Comparison of ENCODE assay signal across 9 mouse cellular contexts in genomic region chr15:84803685-84804084, GRCm38 (mm10). TPM values are rescaled to one million over a fixed set of nuclear protein-coding genes. Genes with fewer than 3 reads are reported as not detected.
DNase-seq lines count a peak whose midpoint lies in the region; ATAC-seq and TF ChIP-seq lines count a peak whose summit lies in the region.
"Had no signal": no experiment of that assay in that cellular context is flagged by ENCODE, and none has a peak within 500 bp of the region (broad histone marks: within the 10 kb centered on the region; RNA-seq: fewer than 3 reads in every experiment).

No protein-coding gene starts in this region.

- no peaks in the 10 kb centered on the region for H3K27me3 ChIP-seq in hindbrain, embryonic 10.5 days (ENCODE audit: insufficient read depth, poor library complexity, severe bottlenecking)
- no peaks in the 10 kb centered on the region for H3K27me3 ChIP-seq in hindbrain, embryonic 16.5 days (replicated peaks; ENCODE audit: control insufficient read depth, insufficient read depth, low read length)
- H3K27me3 ChIP-seq in CH12.LX (replicated peaks): no peaks in the 10 kb centered on the region
- H3K27me3 ChIP-seq: hindbrain, embryonic 15.5 days had no signal

- no peak overlapping the region for H3K27ac ChIP-seq in hindbrain, embryonic 10.5 days
- no peak overlapping the region for H3K27ac ChIP-seq in hindbrain, embryonic 16.5 days (ENCODE audit: low read depth, low read length)
- no peak overlapping the region for H3K27ac ChIP-seq in CH12.LX (ENCODE audit: insufficient read depth, low read depth)
- no peak overlapping the region for H3K27ac ChIP-seq in gastrocnemius, adult 2 months
- H3K27ac ChIP-seq: hindbrain, embryonic 15.5 days had no signal

- H3K4me2 ChIP-seq in hindbrain, embryonic 16.5 days (ENCODE audit: low read length): no peak overlapping the region
- no peak overlapping the region for H3K4me2 ChIP-seq in CH12.LX (ENCODE audit: insufficient read depth, low read depth, poor library complexity, severe bottlenecking)
- H3K4me2 ChIP-seq: hindbrain, embryonic 15.5 days had no signal

- no peak for TF ChIP-seq EP300 in CH12.LX (IDR thresholded peaks at IDR 0.05; ENCODE audit: low read length)

- H3K9ac ChIP-seq in hindbrain, embryonic 16.5 days (ENCODE audit: low read depth, low read length): no peak overlapping the region
- no peak overlapping the region for H3K9ac ChIP-seq in CH12.LX (ENCODE audit: insufficient read depth, low read depth)
- H3K9ac ChIP-seq: hindbrain, embryonic 15.5 days had no signal

- dilution Hi-C loops in CH12.LX (cut with MboI; ENCODE audit: extremely low pct_ligation_motif_present, extremely low pct_unique_long_range_greater_than_20kb, low sequenced_read_pairs): no loop called here

- no peak for ATAC-seq in hindbrain, embryonic 16.5 days

- peak; percentile 52 to 65 for TF ChIP-seq CTCF in CH12.LX (conservative IDR thresholded peaks at IDR 0.05 in 1 of 2, IDR thresholded peaks at IDR 0.05 in 1 of 2; ENCODE audit: low read depth in 2 of 2, low read length in 2 of 2)
- TF ChIP-seq CTCF in gastrocnemius, adult 2 months (IDR thresholded peaks at IDR 0.05): peak; percentile 83

- peak; percentile 55 for DNase-seq in hindbrain, embryonic 10.5 days (ENCODE audit: low spot score)
- DNase-seq in CH12.LX (ENCODE audit: extremely low read depth): peak; percentile 35
- peak; percentile 6 for DNase-seq in c-Kit-positive CD71-positive TER-119-positive erythroid progenitor cells, embryonic 14.5 days (ENCODE audit: low spot score)
- DNase-seq in gastrocnemius, adult 2 months: peak; percentile 73
- DNase-seq in layer of hippocampus, postnatal 14 days (ENCODE audit: low spot score in 2 of 2): peak; percentile 61 to 66
- peak; percentile 51 for DNase-seq in naive thymus-derived CD4-positive, alpha-beta T cell, adult 2 months (ENCODE audit: low read depth)
- peak; percentile 31 for DNase-seq in thymus, postnatal 25 days

- TF ChIP-seq POLR2A in CH12.LX (IDR thresholded peaks at IDR 0.05; ENCODE audit: low read depth, low read length): no peak

- peaks cover 4% of the 10 kb centered on the region for H3K9me3 ChIP-seq in hindbrain, embryonic 10.5 days
- no peaks in the 10 kb centered on the region for H3K9me3 ChIP-seq in hindbrain, embryonic 16.5 days (ENCODE audit: control insufficient read depth, low read length)
- H3K9me3 ChIP-seq in CH12.LX (replicated peaks; ENCODE audit: low read length): peaks cover 6% of the 10 kb centered on the region
- H3K9me3 ChIP-seq: hindbrain, embryonic 15.5 days had no signal

- in situ Hi-C loops in CH12.LX (cut with MboI; ENCODE audit: low pct_ligation_motif_present, low pct_unique_long_range_greater_than_20kb, low sequenced_read_pairs): no loop called here

- intact Hi-C loops in gastrocnemius, adult 2 months (cut with DNase I): loop anchor here (1.0 kb wide), 1 partner anchor 88 kb away; no protein-coding TSS in a partner anchor

- peak; percentile 35 for TF ChIP-seq RAD21 in CH12.LX (IDR thresholded peaks at IDR 0.05; ENCODE audit: low read depth, low read length)

- H3K79me2 ChIP-seq in CH12.LX (replicated peaks; ENCODE audit: control insufficient read depth, extremely low read depth, insufficient read depth, poor library complexity, severe bottlenecking): no peaks in the 10 kb centered on the region

- WGBS in hindbrain, embryonic 10.5 days: 58% methylated on average over 3 of the region's 3 CpGs
- 48% methylated on average over 3 of the region's 3 CpGs for WGBS in hindbrain, embryonic 16.5 days

- no peaks in the 10 kb centered on the region for H3K4me1 ChIP-seq in hindbrain, embryonic 10.5 days (replicated peaks)
- H3K4me1 ChIP-seq in hindbrain, embryonic 16.5 days (ENCODE audit: control insufficient read depth, insufficient read depth, low read depth, low read length): no peaks in the 10 kb centered on the region
- H3K4me1 ChIP-seq in CH12.LX (ENCODE audit: control insufficient read depth in 1 of 2, insufficient read depth in 2 of 2): no peaks in the 10 kb centered on the region

- no peak overlapping the region for H3K4me3 ChIP-seq in hindbrain, embryonic 10.5 days
- no peak overlapping the region for H3K4me3 ChIP-seq in hindbrain, embryonic 16.5 days (ENCODE audit: low read length)
- H3K4me3 ChIP-seq in CH12.LX (replicated peaks in 1 of 3; ENCODE audit: low read depth in 2 of 3, low read length in 2 of 3, poor library complexity in 1 of 3): no peak overlapping the region
- H3K4me3 ChIP-seq in gastrocnemius, adult 2 months: no peak overlapping the region
- H3K4me3 ChIP-seq: hindbrain, embryonic 15.5 days had no signal

- H3K36me3 ChIP-seq in hindbrain, embryonic 10.5 days: peaks cover 100% of the 10 kb centered on the region
- 0 out of 2 replicates have a peak, but pooled peaks cover 2% of the 10 kb centered on the region for H3K36me3 ChIP-seq in hindbrain, embryonic 16.5 days (ENCODE audit: control insufficient read depth, insufficient read depth, low read length)
- H3K36me3 ChIP-seq in CH12.LX (replicated peaks in 1 of 2; ENCODE audit: control insufficient read depth in 1 of 2, insufficient read depth in 1 of 2, low read length in 1 of 2): peaks cover 10 to 89% of the 10 kb centered on the region in 2 experiments

TF ChIP-seq in CH12.LX, 34 proteins besides CTCF, POLR2A, EP300 and RAD21:
- peak; percentile 61 for TF ChIP-seq SMC3 (IDR thresholded peaks at IDR 0.05; ENCODE audit: low read depth, low read length)
- no peak for TF ChIP-seq BHLHE40 (IDR thresholded peaks at IDR 0.05; ENCODE audit: low read depth, low read length)

RNA-seq across cellular contexts. Expression of gene Phf21b, which starts 52.2 kb away (rescaled TPM):
- 10.7 and 30.8 TPM in 2 replicates for polyA plus RNA-seq in hindbrain, embryonic 10.5 days (2016; fragmentation: Nextera tagmentation; extraction: Ambion mirVana)
- 2.5 and 3.5 TPM in 2 replicates for polyA plus RNA-seq in hindbrain, embryonic 16.5 days (2015; fragmentation: Nextera tagmentation; extraction: Ambion mirVana)
- total RNA-seq in CH12.LX (2012; rRNA removed): 2.2 TPM in 2 replicates
- 1.3 and 3.0 TPM in 2 replicates for total RNA-seq in CH12.LX (2014; rRNA removed)
- polyA plus RNA-seq in CH12.LX (2012; ENCODE audit: insufficient read length, low read depth): 5.3 TPM in 2 replicates
- total RNA-seq in gastrocnemius, adult 2 months (2021): under 1 TPM; 0.39 to 0.41 TPM
- 10 to 100 TPM; 13.0 to 13.2 TPM for total RNA-seq in layer of hippocampus, postnatal 14 days (2021)

Comparison
In these comparisons a context has a peak if more than half of its experiments do, and no peak if none do; other contexts are left out.
1. DNase-seq: peak in every context shown above with its lines; median percentile 73 in gastrocnemius, adult 2 months; 64 in layer of hippocampus, postnatal 14 days; 55 in hindbrain, embryonic 10.5 days; 51 in naive thymus-derived CD4-positive, alpha-beta T cell, adult 2 months; 35 in CH12.LX; 31 in thymus, postnatal 25 days; 6 in c-Kit-positive CD71-positive TER-119-positive erythroid progenitor cells, embryonic 14.5 days.